In the genomic region with DNA sequence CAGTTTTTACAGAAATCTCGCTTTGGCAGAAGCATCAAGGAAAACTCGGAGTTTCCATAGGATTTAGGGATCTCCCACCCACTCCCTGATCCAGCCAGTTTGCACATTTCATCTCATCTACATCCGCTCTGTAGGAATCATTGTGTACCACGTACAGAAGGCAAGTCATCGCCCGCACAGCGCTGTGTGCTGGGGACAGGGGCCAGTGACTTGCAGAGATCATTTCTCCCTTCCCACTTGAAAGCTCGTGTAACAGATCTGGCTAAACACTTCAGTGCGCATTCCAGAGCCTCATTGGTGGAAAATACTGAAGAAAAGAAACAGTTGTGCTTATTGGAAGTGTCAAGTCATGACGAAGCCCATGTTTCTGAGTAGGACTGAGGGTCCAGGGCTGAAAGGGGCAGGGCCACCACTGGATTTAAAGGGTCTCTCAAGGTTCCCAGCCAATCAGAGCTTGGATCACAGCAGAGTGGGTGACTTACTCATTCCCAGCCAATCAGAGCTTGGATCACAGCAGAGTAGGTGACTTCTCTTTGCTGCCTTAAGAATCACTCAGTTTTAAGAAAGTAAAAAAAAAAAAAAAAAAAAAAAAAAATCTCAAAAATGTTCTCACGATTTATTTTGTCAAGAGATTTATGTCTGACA, we compare ENCODE assay signal across 22 mouse cellular contexts. TPM values are rescaled to one million over a fixed set of nuclear protein-coding genes. Genes with fewer than 3 reads are reported as not detected.
A peak's percentile ranks its signal among the peaks of the same experiment; 100 is the strongest.
DNase-seq lines count a peak whose midpoint lies in the region; ATAC-seq and TF ChIP-seq lines count a peak whose summit lies in the region.
"Had no signal": no experiment of that assay in that cellular context is flagged by ENCODE, and none has a peak within 500 bp of the region (broad histone marks: within the 10 kb centered on the region; RNA-seq: fewer than 3 reads in every experiment).

No protein-coding gene starts in this region.

- no peaks in the 10 kb centered on the region for H3K9me3 ChIP-seq in heart, embryonic 14.5 days (ENCODE audit: control insufficient read depth, low read length)
- no peaks in the 10 kb centered on the region for H3K9me3 ChIP-seq in lung, embryonic 14.5 days (ENCODE audit: low read depth, low read length)
- no peaks in the 10 kb centered on the region for H3K9me3 ChIP-seq in heart, embryonic 16.5 days (replicated peaks; ENCODE audit: control insufficient read depth, low read length)
- H3K9me3 ChIP-seq: forebrain, embryonic 12.5 days; liver, embryonic 13.5 days; neural tube, embryonic 15.5 days had no signal

- no peak overlapping the region for H3K4me3 ChIP-seq in heart, embryonic 14.5 days (ENCODE audit: control insufficient read depth in 1 of 2, insufficient read depth in 1 of 2, low read depth in 1 of 2, low read length in 2 of 2)
- H3K4me3 ChIP-seq in lung, embryonic 14.5 days (ENCODE audit: low read depth, low read length) = no peak overlapping the region
- H3K4me3 ChIP-seq in heart, embryonic 16.5 days (ENCODE audit: low read length) = no peak overlapping the region
- H3K4me3 ChIP-seq: forebrain, embryonic 12.5 days; liver, embryonic 13.5 days; myocyte; neural tube, embryonic 15.5 days had no signal

- no peak for DNase-seq in frontal cortex, postnatal 36 days (ENCODE audit: low spot score in 2 of 2)
- no peak for DNase-seq in heart, adult 18-20 months
- DNase-seq in lung, embryonic 14.5 days = peak; percentile 42
- no peak for DNase-seq in lung, adult 18-20 months
- DNase-seq in T-cell, adult 2 months (ENCODE audit: low spot score) = no peak
- DNase-seq: adrenal gland, adult 2 months; cerebellum, adult 9-11 months; left cerebral cortex, postnatal 4 days; liver, embryonic 13.5 days; midbrain, embryonic 14.5 days; right cerebral cortex, postnatal 4 days; thymus, adult 18-20 months had no signal

- no peak overlapping the region for H3K4me2 ChIP-seq in heart, embryonic 14.5 days (ENCODE audit: low read length)
- H3K4me2 ChIP-seq in lung, embryonic 14.5 days = no peak overlapping the region
- no peak overlapping the region for H3K4me2 ChIP-seq in heart, embryonic 16.5 days (ENCODE audit: low read depth, low read length)
- H3K4me2 ChIP-seq: forebrain, embryonic 12.5 days; liver, embryonic 13.5 days; neural tube, embryonic 15.5 days had no signal

- peak; percentile 77 for ATAC-seq in frontal cortex, adult (ENCODE audit: low TSS enrichment)
- no peak for ATAC-seq in heart, embryonic 14.5 days (ENCODE audit: insufficient number of reproducible peaks, insufficient read depth, low FRiP score, low read depth)
- ATAC-seq in lung, embryonic 14.5 days (ENCODE audit: insufficient read depth) = peak; percentile 56; the same call in 1 of the 2 replicates
- ATAC-seq in heart, embryonic 16.5 days (replicated peaks; ENCODE audit: extremely low read depth, insufficient read depth, low FRiP score) = no peak
- ATAC-seq: hindbrain, postnatal 0 days had no signal

- no peaks in the 10 kb centered on the region for H3K36me3 ChIP-seq in heart, embryonic 14.5 days (ENCODE audit: control insufficient read depth, insufficient read depth, low read length)
- no peaks in the 10 kb centered on the region for H3K36me3 ChIP-seq in lung, embryonic 14.5 days (ENCODE audit: insufficient read depth)
- no peaks in the 10 kb centered on the region for H3K36me3 ChIP-seq in heart, embryonic 16.5 days (ENCODE audit: control insufficient read depth, insufficient read depth)
- H3K36me3 ChIP-seq: forebrain, embryonic 12.5 days; liver, embryonic 13.5 days; neural tube, embryonic 15.5 days had no signal

- H3K27me3 ChIP-seq in heart, embryonic 14.5 days (ENCODE audit: control insufficient read depth, insufficient read depth, low read length) = no peaks in the 10 kb centered on the region
- H3K27me3 ChIP-seq in lung, embryonic 14.5 days (ENCODE audit: insufficient read depth, low read length) = no peaks in the 10 kb centered on the region
- no peaks in the 10 kb centered on the region for H3K27me3 ChIP-seq in heart, embryonic 16.5 days (ENCODE audit: control insufficient read depth, insufficient read depth, low read length)
- H3K27me3 ChIP-seq: CH12.LX; forebrain, embryonic 12.5 days; liver, embryonic 13.5 days; neural tube, embryonic 15.5 days had no signal

- 54% methylated on average over 11 of the region's 11 CpGs for WGBS in heart, embryonic 14.5 days
- 60% methylated on average over 11 of the region's 11 CpGs for WGBS in lung, embryonic 14.5 days
- 53% methylated on average over 11 of the region's 11 CpGs for WGBS in heart, embryonic 16.5 days

- no peak overlapping the region for H3K9ac ChIP-seq in heart, embryonic 14.5 days (ENCODE audit: low read length)
- H3K9ac ChIP-seq in lung, embryonic 14.5 days = no peak overlapping the region
- H3K9ac ChIP-seq in heart, embryonic 16.5 days (ENCODE audit: low read length) = no peak overlapping the region
- H3K9ac ChIP-seq: forebrain, embryonic 12.5 days; liver, embryonic 13.5 days; neural tube, embryonic 15.5 days had no signal

- H3K27ac ChIP-seq in heart, embryonic 14.5 days (replicated peaks in 1 of 2; ENCODE audit: control insufficient read depth in 1 of 2, insufficient read depth in 1 of 2, low read depth in 2 of 2, low read length in 2 of 2) = peak overlapping the region; percentile 29 to 50; a peak in 3 of 4 replicates
- H3K27ac ChIP-seq in lung, embryonic 14.5 days (ENCODE audit: low read depth) = no peak overlapping the region
- H3K27ac ChIP-seq in heart, embryonic 16.5 days (ENCODE audit: low read length) = 0 out of 2 replicates have a peak overlapping the region, but pooled peaks have one; percentile 6
- H3K27ac ChIP-seq: forebrain, embryonic 12.5 days; hindbrain, postnatal 0 days; liver, embryonic 13.5 days; neural tube, embryonic 15.5 days had no signal

- peaks cover 29 to 62% of the 10 kb centered on the region in 2 experiments for H3K4me1 ChIP-seq in heart, embryonic 14.5 days (ENCODE audit: control insufficient read depth in 2 of 2, insufficient read depth in 2 of 2, low read length in 2 of 2)
- H3K4me1 ChIP-seq in lung, embryonic 14.5 days (ENCODE audit: insufficient read depth) = 0 out of 2 replicates have a peak, but pooled peaks cover 3% of the 10 kb centered on the region
- H3K4me1 ChIP-seq in heart, embryonic 16.5 days (ENCODE audit: control insufficient read depth, insufficient read depth, low read length) = peaks cover 58% of the 10 kb centered on the region
- H3K4me1 ChIP-seq: liver, embryonic 13.5 days; neural tube, embryonic 15.5 days had no signal

- no peak for TF ChIP-seq CTCF in lung, embryonic 14.5 days (IDR thresholded peaks at IDR 0.05; ENCODE audit: low read depth)

RNA-seq across cellular contexts. Expression of a gene that starts 14.4 kb away (rescaled TPM):
- polyA plus RNA-seq in heart, embryonic 14.5 days (2014; fragmentation: Nextera tagmentation; extraction: Ambion mirVana) = 51.7 and 66.4 TPM in 2 replicates
- total RNA-seq in heart, adult 18-20 months (2021) = 100 to 1,000 TPM in 1 of 2 experiments, 10 to 100 TPM in 1; 99.7 to 102 TPM
- polyA plus RNA-seq in lung, embryonic 14.5 days (2014; fragmentation: Nextera tagmentation; extraction: Ambion mirVana) = 7.4 and 8.2 TPM in 2 replicates
- 78.7 and 79.6 TPM in 2 replicates for polyA plus RNA-seq in heart, embryonic 16.5 days (2015; fragmentation: Nextera tagmentation; extraction: Ambion mirVana)
- total RNA-seq: granulocyte monocyte progenitor cell, adult 5-6 weeks; megakaryocyte, adult 5-6 weeks had no signal

Comparison
In these comparisons a context has a peak if more than half of its experiments do, and no peak if none do; other contexts are left out.
1. ATAC-seq: peak in frontal cortex, adult (single experiment) and lung, embryonic 14.5 days (single experiment); none in heart, embryonic 14.5 days (single experiment) and heart, embryonic 16.5 days (single experiment).